Mouse (Mus musculus) testis, adult 2 months (tissue): ENCODE data around the gene Sema3b.

Experiments
- CTCF ChIP-seq: fragments of 200-500 bp; IDR thresholded peaks from 2 replicates; pipeline ENCODE4 v1.5.1; 2012; ENCODE audit warnings: low read depth, mild to moderate bottlenecking, inconsistent platforms, low read length, moderate library complexity; ENCODE audit not compliant: control insufficient read depth, insufficient read depth, insufficient replicate concordance
- POLR2A ChIP-seq: fragments of 200-500 bp; IDR thresholded peaks from 2 replicates; pipeline ENCODE4 v1.6.1; 2012; ENCODE audit warnings: low read depth, mild to moderate bottlenecking, inconsistent platforms, low read length, moderate library complexity; ENCODE audit not compliant: control insufficient read depth

- TF ChIP-seq POLR2A (no peak), CTCF (peak; percentile 82; the same call in 1 of the 2 replicates)
Observed at GRCm38 (mm10) chr9:107566041-107566709, 42.9 kb downstream of the Sema3b start.
